Mouse (Mus musculus): ENCODE measurements around the gene Ccdc136.
A peak's percentile ranks its signal among the peaks of the same experiment; 100 is the strongest.

Ccdc136 gene

DNA sequence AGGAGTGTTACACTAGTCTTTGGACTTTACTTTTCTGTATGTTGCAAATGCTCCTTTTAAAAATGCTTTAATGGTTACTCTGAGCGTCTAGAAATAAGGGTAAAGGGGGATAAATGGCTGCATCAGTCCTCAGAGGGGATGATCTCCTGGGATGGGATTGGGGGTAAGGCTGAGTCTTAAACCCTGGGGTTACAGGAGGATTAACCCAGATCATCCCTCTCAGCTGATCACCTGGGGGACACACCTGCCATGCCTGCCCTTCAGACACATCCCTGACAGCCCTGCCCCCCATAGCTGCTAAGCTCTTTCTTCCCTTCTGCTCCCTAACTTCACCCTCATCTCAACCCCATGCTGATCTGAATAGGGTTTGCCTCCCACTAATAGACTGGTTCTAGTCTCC, 1.8 kb upstream of the Ccdc136 start:
- DNase-seq (ENCODE audit: extremely low spot score), result no peak

DNA sequence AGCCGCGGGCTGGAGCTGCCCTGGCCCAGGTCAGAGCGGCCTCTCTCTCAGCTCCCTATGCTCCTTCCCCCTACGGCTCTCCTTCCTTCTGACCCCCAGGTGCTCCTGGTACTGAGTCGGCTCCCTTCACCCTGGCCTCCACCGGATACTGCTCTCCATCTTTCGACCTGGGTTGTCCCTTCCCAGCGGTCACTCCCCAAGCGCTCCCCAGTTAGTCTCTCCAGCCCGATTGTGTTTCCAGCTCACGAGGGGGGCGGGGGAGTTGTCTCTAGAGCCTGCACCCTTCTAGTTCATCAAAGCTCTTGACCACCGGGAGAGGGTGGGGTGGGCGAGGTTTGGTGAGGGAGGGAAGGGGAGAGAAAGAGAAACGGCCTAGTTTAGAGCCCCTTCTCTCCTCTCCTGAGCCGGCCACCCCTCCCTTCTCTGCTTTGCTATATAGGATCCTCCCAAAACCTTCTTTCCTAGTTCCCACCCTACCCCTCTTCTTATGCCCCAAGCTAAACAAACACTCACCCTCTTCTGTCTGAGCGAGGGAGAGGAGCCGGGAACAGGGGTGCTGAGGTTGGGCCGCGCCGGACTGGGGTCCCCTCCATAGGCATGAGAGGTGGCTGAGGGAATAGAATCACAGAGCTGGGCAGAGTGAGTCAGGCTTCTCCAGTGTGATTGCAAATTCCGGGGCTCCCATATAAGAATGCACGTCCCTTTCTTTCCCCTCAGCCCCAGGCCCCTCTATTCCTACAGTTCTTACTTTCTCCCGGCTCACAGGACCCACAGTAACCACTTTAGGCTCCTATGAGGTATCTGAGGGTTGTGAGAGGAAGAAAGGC, 818 bp downstream of the Ccdc136 start:
- no peak for DNase-seq (ENCODE audit: extremely low spot score)

DNA sequence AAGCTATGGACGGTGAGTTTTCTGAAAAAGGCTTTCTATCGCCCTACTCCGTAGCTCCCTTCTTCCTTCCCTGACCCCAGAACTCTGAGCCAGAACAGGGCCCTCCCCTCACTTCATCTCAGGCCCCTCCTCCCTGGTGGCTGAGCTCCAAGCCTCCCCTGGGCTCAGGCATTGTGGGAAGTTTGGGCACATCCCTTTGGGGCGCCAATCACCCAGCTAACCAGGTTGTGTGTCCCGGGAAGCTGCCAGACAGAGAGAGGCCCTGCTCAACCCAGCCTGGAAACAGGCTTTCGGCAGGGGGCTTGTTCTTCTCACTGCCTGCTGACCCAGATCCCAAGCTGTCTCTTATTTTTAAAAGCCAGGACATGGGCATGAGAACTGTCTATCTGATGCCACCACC, 1.5 kb downstream of the Ccdc136 start:
- DNase-seq (ENCODE audit: extremely low spot score), result peak; percentile 15

DNA sequence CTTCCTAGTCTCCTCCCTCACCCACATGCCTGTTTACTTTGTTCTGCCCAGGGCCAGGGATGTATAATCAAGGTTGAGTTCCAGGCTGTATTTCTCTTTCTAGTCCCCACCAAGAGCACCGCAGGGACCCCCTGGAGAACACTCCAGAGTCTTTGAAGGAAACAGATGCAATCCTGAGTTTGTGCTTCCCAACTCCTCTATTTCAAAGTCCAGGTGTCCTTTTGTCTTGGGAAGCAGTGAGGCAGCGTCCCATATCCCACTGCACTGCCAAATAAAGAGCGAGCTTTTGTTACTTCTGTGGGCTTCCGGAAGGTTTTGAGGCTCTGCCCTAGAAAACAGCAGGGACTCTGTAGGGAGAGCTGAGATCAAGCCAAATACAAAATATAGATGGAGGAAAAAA, 3.7 kb downstream of the Ccdc136 start:
- DNase-seq (ENCODE audit: extremely low spot score), result no peak

DNA sequence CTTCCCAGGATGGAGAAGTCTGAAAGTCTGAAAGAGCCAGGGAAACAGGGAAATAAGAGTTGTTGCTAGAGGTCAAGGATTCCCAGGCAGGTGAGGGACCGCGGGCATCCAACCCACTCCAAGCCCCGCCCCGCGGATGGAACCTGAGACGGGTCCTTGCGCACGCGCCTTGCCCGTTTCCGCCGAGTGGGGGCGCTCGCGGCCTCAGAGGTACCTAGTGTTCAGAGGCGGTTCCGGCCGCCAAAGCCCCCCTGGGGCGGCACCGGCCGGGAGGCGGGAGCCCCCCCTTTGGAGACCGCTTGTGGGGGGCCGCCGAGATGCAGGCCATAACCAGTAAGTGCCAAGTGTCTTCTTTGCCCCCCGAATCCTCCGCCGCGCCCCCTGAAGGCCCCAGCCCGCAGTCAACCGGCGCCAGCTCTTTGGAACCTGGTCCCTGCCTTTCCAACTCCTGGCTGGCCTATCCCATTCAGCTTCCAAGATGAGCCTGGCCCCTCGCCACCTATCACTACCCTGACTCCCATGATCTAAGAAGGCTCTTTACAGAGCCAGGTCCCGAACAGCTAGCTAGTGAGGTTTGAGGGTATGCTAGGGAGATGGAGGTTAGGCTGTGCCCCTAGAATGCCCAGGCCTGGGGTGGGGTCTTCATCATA, 6.7 kb downstream of the Ccdc136 start:
- peak; percentile 60 for DNase-seq (ENCODE audit: extremely low spot score)

DNA sequence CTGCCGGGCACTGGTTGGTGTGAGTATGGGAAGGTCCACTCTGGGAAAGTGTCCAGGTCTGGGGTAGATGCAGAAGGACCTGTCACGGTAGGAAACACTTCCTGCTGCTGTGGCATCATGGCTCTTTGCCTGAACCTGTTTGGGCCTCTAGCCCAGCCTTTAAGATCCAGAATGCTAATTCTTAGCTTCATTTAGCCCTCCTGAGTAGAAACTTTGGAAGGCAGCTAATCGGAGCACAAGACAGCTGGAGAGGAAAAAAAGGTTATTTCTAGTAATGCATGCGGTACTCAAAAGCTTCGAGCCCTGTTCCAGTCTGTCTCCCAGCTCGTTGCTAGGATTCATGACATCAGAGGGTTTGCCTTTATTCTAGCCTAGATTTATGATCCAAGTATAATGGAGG, 10.3 kb downstream of the Ccdc136 start:
- no peak for DNase-seq (ENCODE audit: extremely low spot score)

DNA sequence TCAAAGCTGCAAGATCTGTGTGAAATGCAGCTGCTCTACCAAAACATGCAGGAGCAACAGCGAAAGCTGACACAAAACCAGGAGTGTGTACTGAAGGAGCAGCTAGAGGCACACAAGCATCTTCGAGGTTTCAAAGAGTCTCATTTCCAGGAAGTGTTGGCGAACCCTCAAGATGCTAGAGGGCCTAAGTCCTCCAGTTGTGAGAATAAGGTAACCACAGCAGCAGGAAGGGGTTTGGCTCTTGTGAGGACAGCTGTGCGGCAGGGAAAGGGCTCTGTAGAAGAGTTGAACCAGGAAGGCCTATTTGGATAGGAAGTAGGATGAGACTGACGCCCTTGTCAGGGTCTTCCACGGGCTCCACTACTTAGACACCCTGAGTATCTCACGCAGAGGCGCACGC, 19.3 kb downstream of the Ccdc136 start:
- DNase-seq (ENCODE audit: extremely low spot score), result no peak

DNA sequence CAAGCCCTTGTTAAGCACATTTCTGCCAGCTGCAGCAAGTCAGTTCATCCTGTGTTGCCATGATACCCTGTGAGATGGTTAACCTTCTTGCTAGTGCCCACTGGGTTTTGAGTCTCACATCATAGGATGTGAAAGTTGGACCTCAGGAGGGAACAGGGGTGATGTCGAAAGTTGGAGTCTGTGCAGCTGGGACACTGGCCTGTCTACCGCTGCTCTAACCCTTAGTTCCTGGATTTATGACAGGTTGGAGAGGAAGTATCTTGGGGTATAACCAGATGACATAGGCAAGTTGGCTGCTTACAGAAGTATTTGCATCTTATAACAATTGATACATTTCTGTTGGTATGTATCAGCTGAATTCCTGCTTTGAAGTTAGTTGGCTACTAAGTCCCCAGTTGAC, 24.5 kb downstream of the Ccdc136 start:
- DNase-seq (ENCODE audit: extremely low spot score), result no peak

DNA sequence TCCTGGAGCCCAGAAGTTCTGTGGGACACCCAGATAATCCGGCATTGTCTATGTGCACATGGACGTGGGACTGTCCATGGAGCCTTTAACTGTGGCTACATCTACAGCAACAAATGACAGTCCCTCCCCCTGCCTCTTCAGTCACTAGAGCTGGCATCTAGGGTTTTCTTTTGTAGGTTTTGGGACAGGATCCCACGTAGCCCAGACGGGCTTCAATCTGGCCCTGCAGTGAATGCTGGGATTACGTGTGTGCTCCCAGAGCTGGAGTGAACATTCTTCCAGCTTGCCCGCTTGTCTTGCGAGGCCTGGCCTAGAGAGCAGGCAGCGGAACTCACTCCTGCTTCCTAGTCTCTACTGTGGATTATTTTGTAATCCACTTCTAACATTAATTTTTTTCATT, 29.0 kb downstream of the Ccdc136 start:
- DNase-seq (ENCODE audit: extremely low spot score), result no peak

DNA sequence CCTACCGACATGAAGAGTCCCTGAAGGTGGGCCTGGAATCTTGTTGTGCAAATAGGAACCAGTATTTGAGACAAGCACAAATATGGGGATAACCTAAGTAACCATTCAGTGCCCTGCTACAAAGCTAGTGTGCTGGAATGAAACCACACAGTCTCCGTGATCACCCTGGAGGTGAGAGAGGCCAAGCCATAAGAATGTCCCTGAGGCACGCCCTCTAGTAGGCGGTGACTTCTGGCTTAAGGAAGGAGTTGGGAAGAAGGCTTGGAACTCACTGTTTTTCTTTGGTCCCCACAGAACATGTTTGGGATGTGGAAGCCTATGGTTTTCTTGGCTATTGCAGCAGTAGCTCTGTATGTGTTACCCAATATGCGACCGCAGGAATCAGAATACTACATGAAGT, 30.2 kb downstream of the Ccdc136 start:
- no peak for DNase-seq (ENCODE audit: extremely low spot score)

DNA sequence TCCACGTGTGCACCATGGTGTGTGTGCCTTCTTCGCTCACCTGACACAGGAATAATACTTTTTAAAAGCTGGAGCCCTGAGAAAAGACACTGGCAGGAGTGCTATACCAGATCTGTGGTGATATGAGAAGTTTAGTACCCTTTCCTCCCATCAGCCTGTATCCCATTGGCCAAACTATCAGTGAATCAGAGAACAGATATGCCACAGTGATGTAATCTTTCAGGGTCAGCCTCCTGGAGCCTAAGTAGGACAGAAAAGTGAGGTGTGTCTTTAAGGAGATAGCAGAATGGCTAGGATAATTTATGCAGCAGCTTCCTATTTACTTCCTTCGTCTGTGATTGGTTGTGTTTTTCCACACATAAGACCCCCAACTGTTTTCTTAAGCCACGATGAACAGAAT, 32.1 kb downstream of the Ccdc136 start:
- no peak for DNase-seq (ENCODE audit: extremely low spot score)

DNA sequence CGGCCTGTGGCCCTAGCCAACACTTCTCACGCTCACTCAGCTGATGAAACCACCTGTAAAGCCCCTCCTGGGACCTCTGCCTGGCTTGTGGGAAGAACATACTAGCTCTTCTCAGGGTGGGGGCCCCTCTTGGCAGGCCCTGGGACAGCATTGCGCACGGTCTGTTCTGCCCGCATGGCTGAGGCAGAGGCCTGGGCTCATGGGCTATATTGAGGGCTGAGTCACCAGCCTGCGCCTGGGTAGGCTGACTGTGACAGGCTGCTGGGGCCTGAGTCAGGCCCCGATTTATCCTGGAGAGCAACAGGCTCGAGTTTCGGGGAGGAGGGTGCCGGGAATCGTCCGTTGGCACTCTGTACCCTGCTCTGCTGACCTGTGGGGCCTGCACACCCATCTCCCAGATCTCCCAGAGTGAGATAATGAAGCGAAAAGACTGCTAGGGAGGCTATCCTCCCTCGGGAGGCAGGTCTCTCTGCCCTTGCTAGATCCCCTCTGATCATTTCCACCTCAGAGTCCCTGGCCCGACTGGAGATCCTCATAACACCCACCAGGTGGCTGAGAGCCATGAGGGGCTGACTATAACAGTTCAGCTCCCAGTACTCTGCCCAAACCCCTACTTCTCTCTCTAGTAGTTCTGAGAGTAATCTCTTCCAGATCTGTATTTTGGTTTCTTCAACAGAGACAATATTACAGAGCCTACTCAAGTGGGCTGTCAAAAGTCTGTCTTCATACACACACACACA, 34.7 kb downstream of the Ccdc136 start:
- DNase-seq (ENCODE audit: extremely low spot score), result peak; percentile 12

DNA sequence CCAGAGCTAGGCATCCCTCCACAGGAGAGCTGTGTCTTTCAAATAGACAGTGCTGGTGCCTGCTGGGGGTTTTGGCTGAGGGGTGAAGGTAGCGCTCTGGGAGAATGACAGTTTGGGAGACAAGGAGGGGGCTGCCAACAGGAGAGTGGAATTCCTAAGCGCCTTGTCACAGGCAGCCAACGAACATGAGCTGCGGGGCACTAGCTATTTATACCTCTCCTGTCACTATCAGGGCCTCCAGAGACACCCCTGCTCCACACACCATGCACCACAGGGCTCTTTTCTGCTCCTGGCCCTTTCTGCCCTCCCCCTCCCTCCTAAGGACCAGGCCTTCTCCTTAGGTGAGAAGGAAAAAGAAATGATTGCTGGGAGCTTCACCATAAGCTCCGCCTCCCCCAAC, 35.4 kb downstream of the Ccdc136 start:
- peak; percentile 12 for DNase-seq (ENCODE audit: extremely low spot score)

DNA sequence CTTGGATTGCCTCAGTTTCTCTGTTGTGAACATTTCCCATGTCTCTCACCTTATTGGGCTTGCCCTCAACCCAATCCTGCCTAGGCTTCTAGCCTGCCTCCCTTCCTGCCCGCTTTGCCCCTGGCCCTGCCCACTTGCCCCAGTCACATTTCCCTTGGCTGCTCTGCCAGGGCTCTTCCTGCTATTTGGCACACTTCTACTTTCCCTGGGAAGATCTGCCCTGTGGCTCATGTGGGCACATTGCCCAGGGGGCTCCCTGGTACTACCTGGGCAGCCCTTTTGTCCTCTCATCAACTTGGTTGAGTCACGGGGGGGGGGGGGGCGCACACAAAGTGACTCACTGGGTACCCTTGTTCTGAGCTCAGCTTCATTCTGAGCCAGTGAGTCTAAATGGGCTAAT, 36.0 kb downstream of the Ccdc136 start:
- no peak for DNase-seq (ENCODE audit: extremely low spot score)

DNA sequence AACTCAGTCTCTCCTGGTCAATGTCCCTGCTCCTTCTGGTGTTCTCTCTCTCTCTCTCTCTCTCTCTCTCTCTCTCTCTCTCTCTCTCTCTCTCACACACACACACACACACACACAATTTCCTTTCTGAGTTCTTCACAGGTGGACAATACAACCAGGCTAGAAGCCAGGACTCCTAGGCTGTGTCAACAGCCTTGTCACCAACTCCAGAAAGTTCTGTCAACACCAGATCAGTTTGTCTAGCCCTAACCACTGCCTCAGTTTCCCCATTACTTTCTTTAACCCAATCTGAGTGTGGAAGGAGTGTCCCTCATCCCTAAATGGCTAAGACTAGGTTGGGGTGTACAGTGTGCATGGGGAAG, 36.5 kb downstream of the Ccdc136 start:
- no peak for DNase-seq (ENCODE audit: extremely low spot score)

DNA sequence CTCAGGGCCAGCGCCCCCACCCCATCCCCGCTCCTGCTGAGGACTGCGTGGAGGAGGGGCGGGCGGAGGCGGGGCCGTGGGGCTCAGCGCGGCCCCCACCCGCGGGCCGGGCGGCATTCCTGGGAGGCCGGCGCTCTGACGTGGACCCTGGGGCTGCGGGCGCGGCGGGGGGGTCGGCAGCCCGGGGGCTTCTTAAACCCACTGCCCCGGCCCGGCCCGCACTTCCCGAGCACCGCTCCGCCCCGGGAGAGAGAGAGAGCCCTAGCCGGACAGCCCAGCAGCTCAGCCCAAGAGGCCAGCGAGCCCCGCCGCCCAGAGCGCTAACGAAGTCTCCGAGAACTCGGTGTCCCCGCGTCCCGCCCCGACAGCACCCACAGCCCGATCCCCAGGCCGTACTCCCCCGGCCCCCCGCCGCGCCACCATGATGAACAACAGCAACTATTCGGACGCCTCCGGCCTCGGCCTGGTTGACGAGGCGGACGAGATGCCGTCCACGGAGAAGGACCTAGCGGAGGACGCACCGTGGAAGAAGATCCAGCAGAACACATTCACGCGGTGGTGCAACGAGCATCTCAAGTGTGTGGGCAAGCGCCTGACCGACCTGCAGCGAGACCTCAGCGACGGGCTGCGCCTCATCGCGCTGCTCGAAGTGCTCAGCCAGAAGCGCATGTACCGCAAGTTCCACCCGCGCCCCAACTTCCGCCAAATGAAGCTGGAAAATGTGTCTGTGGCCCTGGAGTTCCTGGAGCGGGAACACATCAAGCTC, 37.1 kb downstream of the Ccdc136 start, which contains the start of gene Flnc:
Gene Flnc (plus strand): TSS at position 219 of the 766 bp plus-strand sequence.
- peak; percentile 55 for DNase-seq (ENCODE audit: extremely low spot score)

DNA sequence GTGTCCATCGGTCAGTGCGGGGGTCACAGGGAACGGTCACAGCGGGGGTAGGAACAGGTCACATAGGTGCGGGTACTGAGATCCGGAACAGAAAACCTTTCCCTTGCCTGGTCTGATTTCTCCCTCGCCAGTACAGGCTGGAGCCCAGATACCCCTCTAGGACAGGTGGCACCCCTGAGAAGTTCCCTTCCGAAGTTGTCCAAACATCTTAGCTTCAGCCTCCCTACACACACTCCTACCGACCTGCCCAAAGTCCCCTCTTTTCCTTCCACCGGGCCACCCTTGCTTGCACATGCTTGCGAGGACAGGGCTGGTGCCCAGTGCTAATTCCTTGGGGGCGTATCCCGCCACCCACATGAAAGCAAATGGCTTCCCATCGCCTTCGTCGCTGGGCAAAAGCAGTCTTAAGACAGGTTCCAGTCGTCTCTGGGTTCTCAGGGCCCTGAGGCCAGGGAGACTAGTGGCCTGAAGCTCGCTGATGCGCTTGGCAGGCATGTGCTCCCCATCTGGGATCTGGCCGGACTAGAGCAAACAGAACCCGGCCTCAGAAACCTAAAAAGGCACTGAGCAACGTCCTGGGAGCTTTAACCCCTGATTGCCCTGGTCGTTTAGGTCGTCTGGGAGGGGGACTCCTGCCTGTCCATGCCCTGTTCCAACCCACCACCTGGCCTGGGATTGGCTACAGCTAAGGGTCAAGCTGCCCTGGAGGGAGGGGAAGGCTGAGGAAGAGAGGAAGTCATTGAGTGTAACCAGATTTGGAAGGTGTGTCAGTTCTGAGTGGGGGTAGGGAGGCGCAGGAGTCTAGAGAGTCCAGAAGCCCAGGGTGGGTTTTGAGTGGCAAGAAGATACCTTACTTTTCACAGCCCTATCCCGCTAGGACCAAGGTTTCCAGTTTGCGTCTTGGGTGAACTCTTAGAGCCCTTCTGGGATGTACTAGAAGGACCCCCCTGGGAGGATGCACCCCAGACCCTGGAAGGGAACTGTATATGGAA, 38.0 kb downstream of the Ccdc136 start:
- DNase-seq (ENCODE audit: extremely low spot score), result peak; percentile 81

DNA sequence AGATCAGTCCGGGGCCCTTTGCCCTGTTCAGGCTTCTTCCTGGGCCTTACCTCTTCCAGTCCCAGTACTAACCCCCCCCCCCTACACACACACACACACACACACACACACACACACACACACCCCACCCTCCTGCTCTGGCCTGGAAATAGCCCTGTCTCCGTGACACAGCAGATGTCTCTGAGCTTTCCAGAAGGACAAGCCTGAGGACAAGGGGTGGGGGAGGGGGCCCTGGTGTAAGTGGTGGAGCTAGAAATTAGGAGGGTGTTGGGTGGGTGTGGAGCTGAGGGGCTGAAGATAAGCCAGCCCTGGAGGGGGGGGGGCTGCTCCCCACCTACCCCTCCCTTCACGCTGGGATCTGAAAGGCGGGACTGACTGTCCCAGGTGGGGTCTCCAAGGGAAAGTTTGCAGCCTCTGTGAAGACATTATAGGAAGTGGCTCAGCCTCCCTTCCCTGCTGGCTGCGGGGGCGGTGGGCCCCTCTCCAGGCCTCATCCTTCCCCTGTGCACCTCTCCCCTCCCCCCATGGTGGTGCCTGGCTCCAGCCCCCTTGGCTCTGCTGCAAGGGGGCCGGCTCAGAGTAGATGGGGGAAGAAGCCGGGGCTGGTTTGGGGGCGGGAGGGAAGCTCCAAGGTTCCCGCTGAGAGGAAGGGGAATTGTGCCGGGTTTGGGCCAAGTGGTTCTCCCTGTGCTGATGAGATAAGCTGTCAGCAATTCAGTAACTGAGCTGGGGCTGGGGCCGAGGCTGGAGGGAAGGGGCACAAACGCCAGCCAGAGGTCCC, 39.0 kb downstream of the Ccdc136 start:
- peak; percentile 77 for DNase-seq (ENCODE audit: extremely low spot score)

DNA sequence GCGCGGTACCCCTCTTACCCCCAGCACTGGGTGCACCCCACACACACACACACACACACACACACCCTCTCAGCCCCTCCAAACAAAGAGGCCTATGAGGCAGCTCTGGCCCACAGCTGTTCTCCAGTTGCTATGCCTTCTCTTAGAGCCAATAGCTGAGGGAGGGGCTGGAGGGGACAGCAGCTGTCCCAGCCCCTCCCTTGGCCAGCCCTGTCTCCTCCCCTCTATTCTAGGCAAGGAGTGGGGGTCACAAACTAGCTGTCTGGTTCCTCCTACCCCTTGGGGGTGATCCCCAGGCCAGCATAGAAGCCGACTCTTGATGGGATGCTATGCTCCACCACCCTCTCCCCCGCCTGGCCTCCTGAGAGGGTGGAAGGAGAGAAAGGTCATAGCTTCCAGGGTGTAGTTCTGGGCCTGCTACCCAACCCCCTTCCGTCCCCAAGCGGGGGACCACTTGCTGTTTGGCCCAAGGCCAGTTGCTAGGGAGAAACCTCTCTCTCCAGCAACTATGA, 39.9 kb downstream of the Ccdc136 start:
- peak; percentile 52 for DNase-seq (ENCODE audit: extremely low spot score)

DNA sequence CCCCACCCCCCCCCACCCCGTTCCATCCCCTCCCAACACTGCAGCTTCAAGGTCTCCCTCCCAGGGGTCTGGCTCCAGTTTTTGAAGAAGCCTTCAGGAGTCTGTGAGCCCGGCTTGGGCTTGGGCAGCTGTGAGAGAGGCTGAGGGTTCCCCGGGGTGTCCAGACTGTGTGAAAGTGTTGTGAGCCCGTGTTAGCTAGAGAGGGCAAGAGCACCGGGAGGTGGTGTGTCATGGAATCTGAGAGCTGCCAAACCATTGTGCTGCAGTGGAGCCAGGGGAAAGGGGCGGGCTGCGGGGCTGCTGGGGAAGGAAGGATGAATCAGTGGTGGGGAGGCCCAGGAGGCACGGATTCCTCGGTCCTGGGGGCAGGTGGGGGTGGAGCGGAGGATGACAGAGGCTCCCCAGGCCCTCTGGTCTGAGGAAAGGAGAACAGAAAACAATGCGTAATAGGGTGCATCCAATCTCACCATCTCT, 40.4 kb downstream of the Ccdc136 start:
- peak; percentile 45 for DNase-seq (ENCODE audit: extremely low spot score)
